Mouse (Mus musculus): ENCODE measurements around the gene Pigf.
"Not testable (repeated sequence)": the region's sequence is repeated elsewhere in the genome, so short reads cannot be mapped to it uniquely, and the experiment has no call there.

Pigf gene

GRCm38 (mm10) chr17:87025269-87025949 lies at the start of gene Pigf, which contains the start of gene Cript:
Gene Pigf (minus strand): TSS chr17:87025406.
Gene Cript (plus strand): TSS chr17:87025550.
- in situ Hi-C loops (cut with MboI, MseI) = no loop called here

GRCm38 (mm10) chr17:87073470-87073869 lies 48.3 kb upstream of the Pigf start:
- in situ Hi-C loops (cut with MboI, MseI) = no loop called here

GRCm38 (mm10) chr17:87072766-87073440 lies 47.7 kb upstream of the Pigf start:
- in situ Hi-C loops (cut with MboI, MseI) = no loop called here

GRCm38 (mm10) chr17:87072183-87072582 lies 47.0 kb upstream of the Pigf start:
- in situ Hi-C loops (cut with MboI, MseI) = not testable (repeated sequence)

GRCm38 (mm10) chr17:87068997-87069396 lies 43.8 kb upstream of the Pigf start:
- in situ Hi-C loops (cut with MboI, MseI) = no loop called here

GRCm38 (mm10) chr17:87063969-87064368 lies 38.8 kb upstream of the Pigf start:
- in situ Hi-C loops (cut with MboI, MseI) = no loop called here

GRCm38 (mm10) chr17:87063461-87063860 lies 38.3 kb upstream of the Pigf start:
- in situ Hi-C loops (cut with MboI, MseI) = no loop called here

GRCm38 (mm10) chr17:87062639-87063038 lies 37.4 kb upstream of the Pigf start:
- in situ Hi-C loops (cut with MboI, MseI) = no loop called here

GRCm38 (mm10) chr17:87057486-87058266 lies 32.5 kb upstream of the Pigf start:
- in situ Hi-C loops (cut with MboI, MseI) = no loop called here

DNA sequence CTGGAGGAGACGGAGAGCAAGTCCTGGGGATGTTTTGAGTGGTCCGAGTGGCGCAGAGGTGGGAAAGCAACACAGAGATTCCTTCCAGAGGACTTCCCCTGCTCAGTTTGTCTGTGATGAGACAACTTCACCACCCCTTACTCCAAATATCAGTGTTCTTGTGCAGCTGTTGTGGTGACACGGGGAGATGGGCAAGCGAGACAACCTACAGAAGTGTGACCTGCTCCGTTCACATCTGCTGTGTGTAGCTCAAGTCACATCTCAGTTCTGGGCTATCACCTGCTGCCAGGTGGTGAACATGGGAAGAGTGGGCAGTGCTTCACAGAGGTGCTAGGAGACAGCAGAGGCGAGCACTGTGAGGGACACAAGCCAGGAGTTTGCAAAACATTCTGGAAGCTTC lies 31.6 kb upstream of the Pigf start:
- in situ Hi-C loops (cut with MboI, MseI) = no loop called here

DNA sequence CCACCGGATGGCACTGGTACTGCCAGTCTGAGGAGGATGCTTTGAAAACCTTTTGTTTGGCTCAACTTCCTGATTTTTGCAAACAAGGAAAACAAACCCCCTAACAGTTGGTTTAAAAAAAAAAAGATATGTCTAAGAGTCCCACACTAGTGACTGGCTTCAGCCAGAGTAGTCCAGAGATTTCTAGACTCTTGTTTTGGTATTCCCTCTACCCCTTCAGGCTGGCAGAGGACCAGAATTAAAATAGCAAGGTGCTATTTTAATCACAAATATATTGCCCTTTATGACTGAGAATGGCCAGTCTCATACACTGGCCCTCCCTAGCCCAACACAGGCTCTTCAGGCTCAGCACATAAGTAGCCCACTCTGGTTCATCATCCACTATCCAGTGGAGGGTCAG lies 30.5 kb upstream of the Pigf start:
- in situ Hi-C loops (cut with MboI, MseI) = no loop called here

DNA sequence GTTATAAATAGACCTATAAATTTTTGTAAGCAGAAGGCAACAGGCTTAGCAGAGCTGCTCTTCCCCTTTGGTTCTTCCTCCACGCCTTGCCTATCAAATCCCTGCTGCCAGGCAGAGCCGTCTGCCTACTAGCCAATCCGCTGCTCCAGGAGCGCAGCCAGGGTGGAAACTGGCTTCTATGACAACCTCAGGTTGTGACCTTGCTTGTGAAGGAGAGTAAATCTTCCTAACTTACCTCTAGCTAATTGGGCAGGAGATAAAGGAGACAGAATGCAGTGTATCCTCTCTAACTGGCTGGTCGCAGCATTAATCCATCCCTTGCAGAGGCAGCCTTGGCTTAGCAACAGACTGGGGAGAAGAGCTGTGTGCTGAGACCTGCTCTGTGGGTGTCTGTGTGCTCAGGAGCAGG lies 29.8 kb upstream of the Pigf start:
- in situ Hi-C loops (cut with MboI, MseI) = no loop called here

DNA sequence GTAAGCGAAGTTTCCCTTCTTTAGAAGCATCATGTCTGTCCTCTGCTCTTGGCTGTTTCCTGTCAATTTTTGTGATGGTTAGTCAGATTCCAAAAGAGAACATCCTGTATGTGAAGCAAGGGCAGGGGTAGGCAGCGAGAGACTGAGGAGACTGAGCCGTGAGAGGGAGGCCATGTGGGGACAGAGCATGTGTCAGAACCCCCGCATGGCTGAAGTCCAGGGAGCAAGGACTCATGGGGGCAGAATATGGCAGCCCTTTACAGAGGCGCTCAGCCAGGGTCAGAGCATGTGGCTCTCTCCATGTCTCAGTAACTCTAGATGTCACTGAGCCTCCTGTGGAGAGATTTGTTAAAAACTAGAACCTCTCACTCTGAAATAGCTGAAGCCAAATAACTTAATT lies 28.7 kb upstream of the Pigf start:
- in situ Hi-C loops (cut with MboI, MseI) = loop anchor here (5.0 kb wide), 1 partner anchor 193 kb away; no protein-coding TSS in a partner anchor

DNA sequence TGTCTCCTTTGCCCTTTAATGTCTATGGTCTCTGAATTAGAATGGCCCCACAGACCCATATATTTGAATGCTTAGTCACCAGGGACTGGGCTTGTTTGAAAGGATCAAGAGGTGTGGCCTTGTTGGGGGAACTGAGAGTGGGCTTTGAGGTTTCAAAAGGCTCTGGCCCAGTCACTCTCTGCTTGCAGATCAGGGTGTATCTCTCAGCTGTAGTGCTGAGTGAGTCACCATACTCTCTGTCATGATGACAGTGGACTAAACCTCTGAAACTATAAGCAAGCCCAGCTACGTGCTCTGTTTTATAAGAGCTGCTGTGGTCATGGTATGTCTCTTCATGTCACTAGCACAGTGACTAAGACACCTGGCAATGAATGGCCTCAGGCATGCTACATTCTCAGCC lies 27.2 kb upstream of the Pigf start:
- in situ Hi-C loops (cut with MboI, MseI) = loop anchor here (5.0 kb wide), 1 partner anchor 195 kb away; no protein-coding TSS in a partner anchor

DNA sequence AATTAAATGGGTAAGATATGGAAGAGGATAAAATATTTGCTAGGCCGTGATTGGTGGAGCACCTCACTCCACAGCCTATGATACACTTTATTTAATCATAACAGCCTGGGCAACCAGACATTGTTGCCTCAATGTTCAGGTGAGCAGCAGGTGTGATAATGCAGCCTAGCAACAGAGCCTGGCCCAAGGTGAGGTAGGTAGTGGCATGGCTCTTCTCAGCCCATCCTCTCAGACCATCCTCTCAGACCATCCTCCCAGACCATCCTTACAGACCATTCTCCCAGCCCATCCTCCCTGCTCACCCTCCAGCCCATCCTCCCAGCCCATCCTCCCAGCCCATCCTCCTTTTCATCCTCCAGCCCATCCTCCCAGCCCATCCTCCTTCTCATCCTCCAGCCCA lies 26.4 kb upstream of the Pigf start:
- in situ Hi-C loops (cut with MboI, MseI) = loop anchor here (5.0 kb wide), 1 partner anchor 196 kb away; no protein-coding TSS in a partner anchor

GRCm38 (mm10) chr17:87050469-87051175 lies 25.4 kb upstream of the Pigf start:
- in situ Hi-C loops (cut with MboI, MseI) = loop anchor here (5.0 kb wide), 1 partner anchor 197 kb away; no protein-coding TSS in a partner anchor

DNA sequence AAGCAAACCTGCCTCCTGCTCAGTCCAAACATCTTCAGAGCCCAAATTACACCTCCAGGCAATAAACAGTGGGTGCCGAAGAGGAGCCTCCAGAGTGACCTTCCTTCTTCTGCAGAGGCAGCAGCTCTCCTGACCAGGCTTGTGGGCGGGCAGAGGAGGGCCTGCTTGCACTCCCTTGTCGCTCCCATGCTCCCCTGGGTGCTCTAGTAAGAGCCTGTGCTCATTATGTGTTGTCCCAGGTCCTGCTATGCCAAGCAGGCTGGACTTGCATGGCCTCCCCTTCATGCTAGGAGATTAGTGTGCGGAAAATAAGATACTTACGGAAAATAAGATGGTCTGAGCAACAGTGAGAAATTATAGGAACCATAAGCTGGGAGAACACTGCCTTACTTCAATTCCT lies 24.5 kb upstream of the Pigf start:
- in situ Hi-C loops (cut with MboI, MseI) = loop anchor here (5.0 kb wide), 1 partner anchor 198 kb away; no protein-coding TSS in a partner anchor

GRCm38 (mm10) chr17:87044796-87045195 lies 19.6 kb upstream of the Pigf start:
- in situ Hi-C loops (cut with MboI, MseI) = loop anchor here (5.0 kb wide), 1 partner anchor 127 kb away; the partner anchor contains the start of gene Tmem247

DNA sequence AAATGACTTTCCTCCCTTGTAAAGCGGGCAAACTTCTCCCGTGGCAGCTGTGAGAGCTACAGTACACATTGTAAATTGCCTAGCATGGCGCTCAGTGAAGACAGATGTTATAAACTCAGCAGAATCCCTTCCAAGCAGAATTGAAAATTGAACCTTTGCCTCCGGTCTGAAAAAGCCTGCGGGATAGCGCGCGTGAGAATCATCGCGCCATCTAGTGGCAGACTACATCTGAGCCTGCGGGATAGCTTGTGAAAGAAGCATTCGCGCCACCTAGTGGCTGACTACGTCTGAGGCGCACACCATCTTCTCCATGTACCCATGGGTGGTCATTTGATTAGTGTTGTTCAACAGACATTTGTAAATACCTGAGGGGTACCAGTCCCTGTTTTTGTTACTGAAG lies 19.2 kb upstream of the Pigf start:
- in situ Hi-C loops (cut with MboI, MseI) = loop anchor here (5.0 kb wide), 1 partner anchor 127 kb away; the partner anchor contains the start of gene Tmem247

- in situ Hi-C loops (cut with MboI, MseI) = loop anchor here (5.0 kb wide), 1 partner anchor 124 kb away; the partner anchor contains the start of gene Tmem247
Measured at GRCm38 (mm10) chr17:87041739-87042138, 16.5 kb upstream of the Pigf start.

- in situ Hi-C loops (cut with MboI, MseI) = no loop called here
Measured at GRCm38 (mm10) chr17:87038496-87038895, 13.3 kb upstream of the Pigf start.

Measured in T-helper 2 cell (primary cell).